Mouse (Mus musculus): Measurements from ENCODE around the gene Eif2ak1. TPM values are rescaled to one million over a fixed set of nuclear protein-coding genes. Genes with fewer than 3 reads are reported as not detected.

Gene Eif2ak1
- total and polyA plus RNA-seq, 3 experiments = 25.6 to 38.8 (median 38.4) TPM

DNA sequence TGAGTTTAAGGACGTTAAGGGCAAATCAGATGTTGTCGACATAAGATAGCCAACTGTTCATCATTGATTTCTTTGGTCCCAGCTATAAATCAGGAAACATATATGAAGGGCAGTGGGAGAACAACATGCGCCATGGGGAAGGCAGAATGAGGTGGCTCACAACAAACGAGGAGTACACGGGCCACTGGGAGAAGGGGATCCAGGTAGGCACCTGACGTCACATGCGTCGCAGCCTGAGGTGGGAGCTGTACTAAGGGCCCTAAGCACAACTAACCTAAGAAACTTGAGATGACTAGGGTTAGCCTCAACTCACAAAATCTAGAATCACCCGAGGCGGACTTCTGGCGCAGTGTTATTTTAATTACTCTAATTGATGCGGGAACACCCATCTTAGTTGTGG is 130.8 kb downstream of the Eif2ak1 start:
- DNase-seq = no peak

DNA sequence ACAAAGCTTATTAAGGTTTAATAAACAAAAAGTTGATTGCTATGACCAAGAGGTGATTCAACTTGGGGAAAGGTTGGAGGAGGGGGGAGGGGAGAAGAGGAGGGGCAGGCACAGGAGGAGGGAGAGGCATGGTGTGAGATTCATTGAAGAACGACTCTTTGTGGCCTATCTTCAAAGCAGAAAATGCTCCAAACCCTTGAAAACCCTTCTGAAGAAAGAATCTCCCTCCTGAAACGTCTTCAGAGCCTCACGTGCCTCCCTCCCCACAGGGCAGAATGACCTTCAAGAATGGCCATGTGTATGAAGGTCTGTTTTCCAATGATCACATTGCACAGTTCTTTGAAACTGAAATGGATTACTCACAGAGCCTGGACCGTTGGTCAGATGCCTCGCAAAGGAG is 132.4 kb downstream of the Eif2ak1 start:
- DNase-seq = peak; percentile 59

Other genes with a start within 250 kb of the Eif2ak1 start
- gene Cyth3, start 195.3 kb upstream of the Eif2ak1 start, total RNA-seq (2021) = 100 to 1,000 TPM; 119 to 164 TPM
- 61.7 and 78.7 TPM in 2 replicates for gene Cyth3, start 195.3 kb upstream of the Eif2ak1 start, polyA plus RNA-seq (2012; rRNA removed)
- 10 to 100 TPM; 13.1 to 14.6 TPM for gene Usp42, start 85.5 kb upstream of the Eif2ak1 start, total RNA-seq (2021)
- 6.2 and 6.8 TPM in 2 replicates for gene Usp42, start 85.5 kb upstream of the Eif2ak1 start, polyA plus RNA-seq (2012; rRNA removed)
- not detected for gene Ankrd61, start 79.9 kb downstream of the Eif2ak1 start, total RNA-seq (2021)
- gene Ankrd61, start 79.9 kb downstream of the Eif2ak1 start, polyA plus RNA-seq (2012; rRNA removed) = 0.08 TPM in 1 of 2 replicates, not detected in the other
- gene Aimp2, start 92.1 kb downstream of the Eif2ak1 start, total RNA-seq (2021) = 10 to 100 TPM; 37.5 to 38.1 TPM
- 69.2 and 77.6 TPM in 2 replicates for gene Aimp2, start 92.1 kb downstream of the Eif2ak1 start, polyA plus RNA-seq (2012; rRNA removed)
- 1 to 10 TPM; 7.1 to 7.9 TPM for gene Pms2, start 92.2 kb downstream of the Eif2ak1 start, total RNA-seq (2021)
- 0.70 and 0.73 TPM in 2 replicates for gene Pms2, start 92.2 kb downstream of the Eif2ak1 start, polyA plus RNA-seq (2012; rRNA removed)
- under 1 TPM in 1 of 2 experiments, not detected in 1; 0.95 TPM for gene Gm42421, start 110.4 kb downstream of the Eif2ak1 start, total RNA-seq (2021)
- not detected in 2 replicates for gene Gm42421, start 110.4 kb downstream of the Eif2ak1 start, polyA plus RNA-seq (2012; rRNA removed)
- 1 to 10 TPM; 4.3 to 7.4 TPM for gene Rsph10b, start 115.2 kb downstream of the Eif2ak1 start, total RNA-seq (2021)
- gene Rsph10b, start 115.2 kb downstream of the Eif2ak1 start, polyA plus RNA-seq (2012; rRNA removed) = 0.21 and 0.31 TPM in 2 replicates
- 10 to 100 TPM; 51.1 to 57.1 TPM for gene Ccz1, start 197.1 kb downstream of the Eif2ak1 start, total RNA-seq (2021)
- 3.5 and 6.6 TPM in 2 replicates for gene Ccz1, start 197.1 kb downstream of the Eif2ak1 start, polyA plus RNA-seq (2012; rRNA removed)
- not detected for gene Ocm, start 208.9 kb downstream of the Eif2ak1 start, total RNA-seq (2021)
- gene Ocm, start 208.9 kb downstream of the Eif2ak1 start, polyA plus RNA-seq (2012; rRNA removed) = not detected in 2 replicates

All from adrenal gland, adult 2 months (tissue).